Mouse (Mus musculus) embryonic fibroblast, embryonic 13.5 days (primary cell): ENCODE data around the gene Atp6v1c2. TPM values are rescaled to one million over a fixed set of nuclear protein-coding genes. Genes with fewer than 3 reads are reported as not detected.

Source experiments
- H3K27ac ChIP-seq: 2 replicates; pipeline ENCODE4 v1.5.1; 2012; ENCODE audit warnings: low read length, control low read depth, inconsistent platforms; ENCODE audit not compliant: insufficient read depth
- H3K4me1 ChIP-seq: 2 replicates; pipeline ENCODE4 v1.6.1; 2011; ENCODE audit warnings: low read length; ENCODE audit not compliant: control insufficient read depth, insufficient read depth
- H3K4me3 ChIP-seq: 2 replicates; pipeline ENCODE4 v1.5.1; 2011; ENCODE audit warnings: mild to moderate bottlenecking, control low read depth, low read length; ENCODE audit not compliant: insufficient read depth
- CTCF ChIP-seq: IDR thresholded peaks from 2 replicates; pipeline ENCODE4 v1.5.1; 2011; ENCODE audit warnings: mild to moderate bottlenecking, control low read depth, low read length, moderate library complexity, borderline replicate concordance; ENCODE audit not compliant: insufficient read depth
- POLR2A ChIP-seq: IDR thresholded peaks from 2 replicates; pipeline ENCODE4 v1.6.1; 2011; ENCODE audit warnings: low read depth, mild to moderate bottlenecking, control low read depth, low read length, moderate library complexity
- polyA plus RNA-seq: library from polyadenylated mRNA; stranded (reverse); fragments of >200 nt; gene quantifications from 2 replicates; pipeline ENCODE4 v1.2.4, GENCODE M21; 2011; ENCODE audit warnings: low read depth; ENCODE audit not compliant: missing spikeins, insufficient read length

Atp6v1c2 gene
- polyA plus RNA-seq, 1 experiment = not detected

- H3K4me3 ChIP-seq = no peak overlapping the region
- no peak for TF ChIP-seq CTCF
- TF ChIP-seq POLR2A = no peak
- H3K4me1 ChIP-seq = no peaks in the 10 kb centered on the region
- no peak overlapping the region for H3K27ac ChIP-seq
These were observed 31.5 kb upstream of the Atp6v1c2 start for GRCm38 (mm10) chr12:17360650-17361049.

DNA sequence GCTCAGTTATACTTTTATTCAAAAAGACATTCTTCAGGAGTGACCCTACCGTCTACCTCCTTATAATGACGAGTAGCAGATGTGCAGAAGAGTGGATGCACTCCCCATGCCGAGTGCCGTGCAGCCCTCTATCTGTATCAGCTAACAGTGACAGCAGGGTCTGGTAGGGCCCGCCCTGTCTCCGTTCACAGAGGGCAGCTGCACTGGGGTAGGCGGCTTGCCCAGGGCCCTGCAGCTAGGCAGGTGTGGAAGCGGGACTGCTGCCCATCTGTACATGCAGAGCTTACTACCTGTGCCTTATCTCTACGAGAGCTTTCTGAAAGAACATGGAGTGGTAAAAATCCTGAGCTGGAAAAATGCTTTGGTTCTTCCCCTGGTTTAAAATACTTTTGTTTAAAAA lies 30.9 kb upstream of the Atp6v1c2 start:
- TF ChIP-seq CTCF = no peak
- TF ChIP-seq POLR2A = no peak
- no peak overlapping the region for H3K4me3 ChIP-seq
- no peaks in the 10 kb centered on the region for H3K4me1 ChIP-seq
- no peak overlapping the region for H3K27ac ChIP-seq

DNA sequence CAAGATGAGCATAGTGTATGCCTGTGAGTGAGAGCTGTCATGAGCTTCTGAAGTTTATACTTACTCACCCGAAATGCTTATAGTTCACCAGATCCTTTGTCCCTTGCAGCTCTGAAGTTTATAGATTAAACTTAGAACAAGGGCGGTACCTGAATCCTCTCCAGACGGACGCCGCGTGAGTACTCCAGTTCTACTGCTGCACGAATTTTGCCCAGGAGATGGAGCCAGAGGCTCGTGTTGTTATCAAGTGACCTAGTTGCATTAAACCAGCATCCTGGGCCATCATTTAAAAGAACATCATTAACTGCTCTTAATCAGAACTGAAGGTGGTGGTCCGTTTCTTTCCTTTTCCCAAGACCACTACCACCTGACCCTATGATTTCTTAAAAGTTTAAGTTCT lies 29.8 kb upstream of the Atp6v1c2 start:
- TF ChIP-seq POLR2A (no peak), CTCF (no peak)
- H3K4me3 ChIP-seq = no peak overlapping the region
- no peaks in the 10 kb centered on the region for H3K4me1 ChIP-seq
- H3K27ac ChIP-seq = no peak overlapping the region

GRCm38 (mm10) chr12:17357795-17358194 lies 28.6 kb upstream of the Atp6v1c2 start:
- Histone ChIP-seq H3K27ac (no peak overlapping the region), H3K4me1 (no peaks in the 10 kb centered on the region), H3K4me3 (no peak overlapping the region)
- no peak for TF ChIP-seq POLR2A
- TF ChIP-seq CTCF = no peak

DNA sequence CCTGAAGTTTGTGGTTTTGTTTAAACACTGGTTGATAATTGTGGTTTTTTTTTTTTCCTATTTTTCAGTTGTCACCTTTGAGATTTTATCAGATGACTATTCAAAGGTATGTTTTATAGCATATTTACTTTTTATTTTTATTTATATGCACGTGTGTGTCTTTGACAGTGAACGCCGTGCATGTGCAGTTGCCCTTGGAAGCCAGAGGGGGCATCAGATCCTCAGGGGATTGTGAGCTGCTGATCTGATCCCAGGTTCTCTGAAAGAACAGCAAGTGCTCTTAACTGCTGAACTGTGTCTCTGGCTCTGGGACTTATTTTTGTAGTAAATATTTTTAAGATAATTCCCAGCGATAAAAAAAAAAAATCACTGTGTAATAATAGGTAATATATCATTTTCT lies 27.7 kb upstream of the Atp6v1c2 start:
- H3K27ac ChIP-seq = no peak overlapping the region
- H3K4me1 ChIP-seq = no peaks in the 10 kb centered on the region
- no peak for TF ChIP-seq POLR2A
- peak; percentile 20; the same call in 1 of the 2 replicates for TF ChIP-seq CTCF
- no peak overlapping the region for H3K4me3 ChIP-seq

DNA sequence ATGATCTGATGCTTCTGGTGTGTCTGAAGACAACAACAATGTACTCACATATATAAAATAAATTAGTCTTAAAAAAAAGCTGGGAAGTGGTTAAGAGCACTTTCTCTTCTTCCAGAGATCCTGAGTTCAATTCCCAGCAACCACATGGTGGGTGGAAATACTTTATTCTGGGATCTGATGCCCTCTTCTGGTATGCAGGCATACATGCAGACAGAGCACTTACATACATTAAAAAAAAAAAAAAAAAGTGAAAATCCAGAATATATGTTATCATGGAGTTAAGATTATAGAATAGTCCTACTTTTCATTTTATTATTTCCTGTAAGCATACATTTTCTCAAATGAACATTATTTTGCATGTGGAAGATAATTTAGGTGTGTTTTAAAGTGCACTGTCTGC lies 20.9 kb upstream of the Atp6v1c2 start:
- TF ChIP-seq POLR2A (no peak), CTCF (no peak)
- H3K4me1 ChIP-seq = no peaks in the 10 kb centered on the region
- no peak overlapping the region for H3K4me3 ChIP-seq
- no peak overlapping the region for H3K27ac ChIP-seq

DNA sequence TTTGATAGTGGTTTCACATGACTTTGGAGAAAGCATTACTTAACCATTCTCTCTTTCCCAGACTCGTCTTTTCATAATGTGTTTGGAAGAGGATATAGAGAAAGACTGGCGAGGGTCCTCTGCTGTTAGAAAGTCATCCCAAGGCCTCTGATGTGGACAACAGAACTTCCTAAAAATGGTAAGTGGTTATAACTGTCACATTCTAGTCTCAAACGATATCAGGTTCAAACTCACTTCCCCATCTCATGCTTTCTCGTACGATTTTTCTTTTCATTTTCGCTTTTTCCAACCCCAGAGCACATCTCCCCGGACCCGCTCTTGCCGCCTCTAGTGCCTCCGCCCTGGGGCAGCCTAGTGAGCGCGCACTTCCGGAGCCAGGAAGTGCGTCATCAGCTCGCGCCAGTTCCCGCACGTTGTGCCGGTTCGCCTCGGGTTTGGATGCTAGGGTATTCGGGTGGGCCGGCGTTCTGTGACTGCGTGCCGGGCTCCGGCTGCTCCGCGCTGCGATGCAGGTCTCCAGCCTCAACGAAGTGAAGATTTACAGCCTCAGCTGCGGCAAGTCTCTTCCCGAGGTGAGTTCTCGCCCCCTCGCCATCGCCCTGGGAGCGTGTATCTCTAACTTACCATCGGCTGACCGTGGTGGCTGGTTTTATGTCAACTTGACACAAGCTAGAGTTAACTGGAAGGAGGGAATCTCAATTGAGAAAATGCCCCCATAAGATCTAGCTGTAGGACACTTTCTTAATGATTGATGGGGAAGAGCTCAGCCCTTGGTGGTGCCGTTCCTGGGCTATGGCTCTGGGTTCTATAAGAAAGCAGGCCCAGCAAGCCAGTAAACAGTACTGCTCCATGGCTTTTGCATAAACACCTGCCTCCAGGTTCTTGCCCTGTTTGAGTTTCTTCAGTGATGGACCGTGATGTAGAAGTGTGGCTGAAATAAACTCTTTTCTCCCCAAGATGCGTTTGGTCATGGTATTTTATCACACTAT lies 19.2 kb upstream of the Atp6v1c2 start, which contains the start of gene Nol10:
Nol10 (plus strand) TSS at position 411 of the 989 bp plus-strand sequence.
- TF ChIP-seq POLR2A = peak; percentile 91
- no peak for TF ChIP-seq CTCF
- peak within 1 kb of the TSS; percentile 78 for H3K4me3 ChIP-seq
- H3K27ac ChIP-seq = peak within 1 kb of the TSS; percentile 15; the same call in 1 of the 2 replicates
- no peaks in the 10 kb centered on the region for H3K4me1 ChIP-seq

DNA sequence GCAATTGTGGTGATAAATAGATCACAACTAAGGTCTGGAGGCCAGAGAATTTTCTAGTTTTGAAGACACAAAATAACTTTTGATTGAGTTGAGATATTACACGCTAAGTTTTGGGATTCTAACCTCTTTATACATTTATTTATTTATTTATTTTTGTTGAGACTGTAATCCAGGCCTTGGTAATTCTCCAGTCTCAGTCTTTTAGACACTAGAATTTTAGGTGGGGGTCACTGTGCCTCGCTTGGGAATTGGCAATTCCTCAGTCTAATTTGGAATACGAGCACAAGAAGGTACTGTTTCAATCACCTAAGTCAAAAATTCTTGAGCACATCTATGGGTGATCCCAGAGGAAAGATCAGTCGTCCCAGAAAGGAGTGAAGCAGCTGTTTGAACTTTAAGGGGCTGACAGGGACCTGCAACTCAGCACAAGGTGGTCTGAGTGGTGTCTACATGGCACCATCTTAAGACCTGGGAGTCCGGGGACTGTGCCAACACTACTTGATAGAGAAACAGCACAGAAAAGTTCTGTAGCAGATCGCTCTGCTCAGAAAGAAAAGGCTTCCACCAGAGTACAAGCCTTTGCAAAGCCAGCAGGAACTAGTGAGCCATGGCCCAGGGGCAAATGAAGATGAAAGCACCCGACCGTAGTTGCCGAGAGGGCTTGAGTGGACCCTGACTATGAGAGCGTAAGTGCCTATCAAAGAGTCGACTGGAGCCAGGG lies 18.3 kb upstream of the Atp6v1c2 start:
- Histone ChIP-seq H3K27ac (no peak overlapping the region), H3K4me3 (peak overlapping the region; percentile 78), H3K4me1 (no peaks in the 10 kb centered on the region)
- TF ChIP-seq CTCF (no peak), POLR2A (peak; percentile 52; the same call in 1 of the 2 replicates)

DNA sequence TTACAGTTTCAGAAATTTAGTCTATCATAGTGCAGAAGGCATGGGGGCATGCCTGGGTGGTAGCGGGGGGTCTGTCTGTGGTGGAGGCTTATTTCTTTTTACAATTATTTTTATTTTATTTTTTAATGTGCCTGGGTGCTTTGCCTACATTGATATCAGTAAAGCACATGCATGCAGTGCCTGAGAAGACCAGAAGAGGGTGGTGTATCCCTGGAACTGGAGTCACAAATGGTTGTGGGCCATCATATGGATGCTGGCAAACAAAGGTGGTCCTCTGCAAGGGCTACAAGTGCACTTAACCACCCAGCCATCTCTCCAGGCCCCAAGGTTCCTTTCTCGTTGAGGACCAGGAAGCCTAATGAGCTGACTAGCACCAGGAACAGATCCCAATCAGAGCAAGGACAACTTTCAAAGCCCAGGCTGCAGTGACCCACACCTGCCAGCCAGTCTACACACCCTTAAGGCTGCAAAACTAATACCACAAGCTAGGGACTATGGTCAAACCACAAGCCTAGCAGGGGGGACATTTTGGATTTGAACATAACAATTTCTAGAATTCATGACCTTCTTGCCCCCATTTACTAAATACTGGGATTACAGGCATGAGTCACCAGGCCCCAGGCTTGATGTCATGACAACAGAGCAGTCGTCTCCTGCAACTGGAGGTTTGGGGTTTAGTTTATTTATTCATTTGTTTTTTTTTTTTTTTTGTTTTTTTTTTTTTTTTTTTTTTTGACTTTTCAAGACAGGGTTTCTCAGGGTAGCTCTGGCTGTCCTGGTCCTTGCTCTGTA lies 10.2 kb upstream of the Atp6v1c2 start:
- H3K27ac ChIP-seq = no peak overlapping the region
- TF ChIP-seq CTCF = no peak
- TF ChIP-seq POLR2A = no peak
- H3K4me1 ChIP-seq = no peaks in the 10 kb centered on the region
- H3K4me3 ChIP-seq = no peak overlapping the region

GRCm38 (mm10) chr12:17338338-17338737 lies 9.2 kb upstream of the Atp6v1c2 start:
- H3K4me1 ChIP-seq = no peaks in the 10 kb centered on the region
- no peak overlapping the region for H3K4me3 ChIP-seq
- H3K27ac ChIP-seq = no peak overlapping the region
- TF ChIP-seq POLR2A = no peak
- TF ChIP-seq CTCF = no peak
